Mouse (Mus musculus) brain, embryonic 14.5 days (tissue): ENCODE measurements around the gene Arl4a.

ENCODE experiments used
- CTCF ChIP-seq: fragments of 200-500 bp; IDR thresholded peaks from 2 replicates; pipeline ENCODE4 v1.5.1; 2012; ENCODE audit warnings: inconsistent platforms, mild to moderate bottlenecking, moderate library complexity, borderline replicate concordance; ENCODE audit not compliant: insufficient read depth, insufficient read length; ENCODE audit errors: extremely low read depth
- POLR2A ChIP-seq: fragments of 200-500 bp; IDR thresholded peaks from 2 replicates; pipeline ENCODE4 v1.6.1; 2012; ENCODE audit warnings: mild to moderate bottlenecking, inconsistent platforms, borderline replicate concordance; ENCODE audit not compliant: poor library complexity, insufficient read depth, insufficient read length, severe bottlenecking; ENCODE audit errors: extremely low read depth

GRCm38 (mm10) chr12:39987177-39987576 lies 50.6 kb downstream of the Arl4a start:
- TF ChIP-seq CTCF (no peak), POLR2A (no peak)
